In the genomic region with DNA sequence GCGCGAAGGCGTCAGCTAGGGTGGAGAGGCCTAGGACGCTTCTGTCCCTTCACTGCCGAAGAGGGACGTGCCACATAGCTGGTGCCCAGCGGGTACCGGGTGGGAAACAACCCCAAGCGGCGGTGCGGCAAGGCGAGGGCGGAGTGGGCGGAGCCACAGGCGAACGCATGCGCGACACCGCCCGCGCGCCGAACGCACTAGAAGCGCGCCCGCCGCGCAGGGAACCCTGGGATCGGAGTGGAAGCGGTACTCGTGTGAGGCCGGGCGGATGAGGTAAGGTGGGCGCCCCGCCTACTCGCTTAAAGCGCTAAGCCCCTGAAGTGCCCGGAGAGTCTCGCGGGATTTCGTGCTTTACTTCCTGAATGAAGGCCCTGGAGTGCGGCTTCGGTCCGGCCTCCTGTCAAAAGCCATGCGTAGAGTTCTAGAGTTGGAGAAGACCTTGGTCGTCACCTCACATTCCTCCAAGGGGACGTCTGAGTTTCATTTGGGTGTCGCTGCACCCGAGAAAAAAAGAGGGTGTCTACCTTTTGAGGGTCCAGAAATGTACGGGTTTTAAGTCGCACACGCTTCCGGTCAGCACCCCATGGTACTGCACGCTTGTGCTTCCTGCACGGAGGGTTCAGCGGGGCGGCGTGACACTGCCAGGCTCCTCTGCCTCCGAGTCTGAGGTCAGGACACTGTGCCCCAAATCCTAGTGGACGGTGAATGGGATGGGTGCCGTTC, we compare ENCODE assay signal across 8 mouse cellular contexts. TPM values are rescaled to one million over a fixed set of nuclear protein-coding genes. Genes with fewer than 3 reads are reported as not detected.
DNase-seq lines count a peak whose midpoint lies in the region; ATAC-seq and TF ChIP-seq lines count a peak whose summit lies in the region.

A gene (minus strand): TSS at position 151 of the 723 bp plus-strand sequence.
A gene (minus strand): TSS at position 227 of the 723 bp plus-strand sequence.

- H3K4me3 ChIP-seq in C2C12 (ENCODE audit: insufficient read depth, poor library complexity, severe bottlenecking), result peak within 1 kb of the TSS; percentile 86
- peak within 1 kb of the TSS; percentile 100 for H3K4me3 ChIP-seq in erythroblast, embryonic 14.5 days (replicated peaks)
- H3K4me3 ChIP-seq in heart, embryonic 11.5 days (ENCODE audit: low read depth, low read length), result peak within 1 kb of the TSS; percentile 89
- H3K4me3 ChIP-seq in kidney, embryonic 16.5 days (ENCODE audit: low read length), result peak within 1 kb of the TSS; percentile 82
- peak within 1 kb of the TSS; percentile 97 for H3K4me3 ChIP-seq in liver, adult 2 months (ENCODE audit: insufficient read depth, low read depth, low read length)
- H3K4me3 ChIP-seq in myocyte, result peak within 1 kb of the TSS; percentile 91

- no peaks in the 10 kb centered on the region for H3K9me3 ChIP-seq in erythroblast, embryonic 14.5 days (ENCODE audit: control insufficient read depth, low read length)
- no peaks in the 10 kb centered on the region for H3K9me3 ChIP-seq in heart, embryonic 11.5 days (replicated peaks; ENCODE audit: control insufficient read depth, low read length)
- H3K9me3 ChIP-seq in kidney, embryonic 16.5 days (ENCODE audit: low read length), result no peaks in the 10 kb centered on the region

- H3K79me3 ChIP-seq in C2C12 (ENCODE audit: low read depth), result peaks cover 38% of the 10 kb centered on the region

- H3K4me1 ChIP-seq in erythroblast, embryonic 14.5 days (ENCODE audit: control insufficient read depth), result peaks cover 53% of the 10 kb centered on the region
- H3K4me1 ChIP-seq in heart, embryonic 11.5 days (ENCODE audit: control insufficient read depth, insufficient read depth, low read length), result peaks cover 9% of the 10 kb centered on the region
- peaks cover 19% of the 10 kb centered on the region for H3K4me1 ChIP-seq in kidney, embryonic 16.5 days (ENCODE audit: insufficient read depth, low read length)
- H3K4me1 ChIP-seq in liver, adult 2 months (ENCODE audit: control insufficient read depth, insufficient read depth, low read length), result peaks cover 8% of the 10 kb centered on the region

- under 1% methylated on average over 62 of the region's 62 CpGs for WGBS in heart, embryonic 11.5 days (ENCODE audit: insufficient replicate concordance)
- WGBS in kidney, embryonic 16.5 days, result under 1% methylated on average over 62 of the region's 62 CpGs
- under 1% methylated on average over 62 of the region's 62 CpGs for WGBS in liver, adult 2 months

- H3K36me3 ChIP-seq in C2C12 (ENCODE audit: control insufficient read depth, insufficient read depth), result peaks cover 12% of the 10 kb centered on the region
- peaks cover 20% of the 10 kb centered on the region for H3K36me3 ChIP-seq in erythroblast, embryonic 14.5 days (ENCODE audit: control insufficient read depth)
- no peaks in the 10 kb centered on the region for H3K36me3 ChIP-seq in heart, embryonic 11.5 days (ENCODE audit: control insufficient read depth, insufficient read depth, low read length)
- H3K36me3 ChIP-seq in kidney, embryonic 16.5 days (ENCODE audit: insufficient read depth, low read length), result no peaks in the 10 kb centered on the region
- no peaks in the 10 kb centered on the region for H3K36me3 ChIP-seq in liver, adult 2 months (ENCODE audit: control insufficient read depth, insufficient read depth, low read length)
- no peaks in the 10 kb centered on the region for H3K36me3 ChIP-seq in myocyte (ENCODE audit: control insufficient read depth, insufficient read depth)
- no peaks in the 10 kb centered on the region for H3K36me3 ChIP-seq in splenic B cell, adult 2 months (ENCODE audit: control insufficient read depth, insufficient read depth, low read length, poor library complexity, severe bottlenecking)

- peak; percentile 74 for TF ChIP-seq POLR2A in brain, embryonic 14.5 days (IDR thresholded peaks at IDR 0.05; ENCODE audit: borderline replicate concordance, extremely low read depth, insufficient read depth, insufficient read length, poor library complexity, severe bottlenecking)
- TF ChIP-seq POLR2A in liver, adult 2 months (IDR thresholded peaks at IDR 0.05; ENCODE audit: extremely low read depth, insufficient read depth, low read length), result peak; percentile 62
- TF ChIP-seq POLR2A in myocyte (IDR thresholded peaks at IDR 0.05; ENCODE audit: insufficient read length, low read depth), result peak; percentile 94

- H3K4me2 ChIP-seq in heart, embryonic 11.5 days, result peak within 1 kb of the TSS; percentile 85
- H3K4me2 ChIP-seq in kidney, embryonic 16.5 days (replicated peaks; ENCODE audit: low read depth, low read length), result peak within 1 kb of the TSS; percentile 85
- peak within 1 kb of the TSS; percentile 93 for H3K4me2 ChIP-seq in myocyte (ENCODE audit: low read depth)

- peak within 1 kb of the TSS; percentile 96 for H3ac ChIP-seq in C2C12 (ENCODE audit: control insufficient read depth, insufficient read length, low read depth)
- peak within 1 kb of the TSS; percentile 82 for H3ac ChIP-seq in myocyte (ENCODE audit: control insufficient read depth, insufficient read length)

- H3K27me3 ChIP-seq in C2C12 (ENCODE audit: control insufficient read depth, insufficient read depth, insufficient read length) (no peaks in the 10 kb centered on the region), myocyte (ENCODE audit: control insufficient read depth, insufficient read depth, insufficient read length) (no peaks in the 10 kb centered on the region)
- H3K27me3 ChIP-seq in erythroblast, embryonic 14.5 days (ENCODE audit: control insufficient read depth), result no peaks in the 10 kb centered on the region
- H3K27me3 ChIP-seq in heart, embryonic 11.5 days (ENCODE audit: control insufficient read depth, insufficient read depth, low read length), result no peaks in the 10 kb centered on the region
- H3K27me3 ChIP-seq in kidney, embryonic 16.5 days (ENCODE audit: insufficient read depth, low read length), result no peaks in the 10 kb centered on the region
- no peaks in the 10 kb centered on the region for H3K27me3 ChIP-seq in liver, adult 2 months (ENCODE audit: control insufficient read depth, insufficient read depth, low read length)
- no peaks in the 10 kb centered on the region for H3K27me3 ChIP-seq in splenic B cell, adult 2 months (ENCODE audit: control insufficient read depth, insufficient read depth, low read length, poor library complexity, severe bottlenecking)

- ATAC-seq in heart, embryonic 11.5 days (replicated peaks; ENCODE audit: insufficient number of reproducible peaks, low FRiP score, low TSS enrichment), result peak; percentile 100
- peak; percentile 100 for ATAC-seq in kidney, embryonic 16.5 days (ENCODE audit: low FRiP score, low TSS enrichment)

- peak within 1 kb of the TSS; percentile 97 for H3K9ac ChIP-seq in heart, embryonic 11.5 days (ENCODE audit: low read depth, low read length)
- H3K9ac ChIP-seq in kidney, embryonic 16.5 days (replicated peaks; ENCODE audit: low read length), result peak within 1 kb of the TSS; percentile 93
- H3K9ac ChIP-seq in liver, adult 2 months (ENCODE audit: low read depth, low read length), result peak within 1 kb of the TSS; percentile 98

- H3K79me2 ChIP-seq in C2C12 (ENCODE audit: control insufficient read depth, insufficient read depth) (peaks cover 47% of the 10 kb centered on the region), myocyte (ENCODE audit: control insufficient read depth, insufficient read depth) (peaks cover 44% of the 10 kb centered on the region)
- H3K79me2 ChIP-seq in liver, adult 2 months (ENCODE audit: control insufficient read depth, insufficient read depth, low read length), result peaks cover 13% of the 10 kb centered on the region; the same call in 1 of the 2 replicates

- peak; percentile 100 for DNase-seq in brain, embryonic 14.5 days (ENCODE audit: low read depth)
- DNase-seq in liver, adult 2 months (ENCODE audit: extremely low read depth, low read depth, low spot score), result peak; percentile 97
- DNase-seq in splenic B cell, adult 2 months (ENCODE audit: low read depth, low spot score), result peak; percentile 99

- TF ChIP-seq CTCF in C2C12 (IDR thresholded peaks at IDR 0.05; ENCODE audit: control insufficient read depth, insufficient read depth, insufficient read length), result no peak
- TF ChIP-seq CTCF in brain, embryonic 14.5 days (IDR thresholded peaks at IDR 0.05; ENCODE audit: borderline replicate concordance, extremely low read depth, insufficient read depth, insufficient read length), result no peak
- no peak for TF ChIP-seq CTCF in liver, adult 2 months (IDR thresholded peaks at IDR 0.05; ENCODE audit: low read depth, low read length)

- peak within 1 kb of the TSS; percentile 78 for H3K27ac ChIP-seq in heart, embryonic 11.5 days (ENCODE audit: low read depth, low read length)
- H3K27ac ChIP-seq in kidney, embryonic 16.5 days (ENCODE audit: low read length), result peak within 1 kb of the TSS; percentile 94
- peak within 1 kb of the TSS; percentile 72 for H3K27ac ChIP-seq in liver, adult 2 months (replicated peaks; ENCODE audit: insufficient read depth, low read depth, low read length)

TF ChIP-seq in C2C12, 6 proteins besides CTCF, POLR2A, EP300 and RAD21:
- TF ChIP-seq FOSL1 (IDR thresholded peaks at IDR 0.05; ENCODE audit: insufficient read depth, low read length, poor library complexity, severe bottlenecking) (no peak), MAX (IDR thresholded peaks at IDR 0.05) (peak; percentile 77)

TF ChIP-seq in myocyte, 11 proteins besides CTCF, POLR2A, EP300 and RAD21 (continues in another document):
- TF ChIP-seq USF1 (IDR thresholded peaks at IDR 0.05; ENCODE audit: low read depth) (no peak), MYOD1 (IDR thresholded peaks at IDR 0.05; ENCODE audit: control insufficient read depth in 1 of 3, insufficient read length in 2 of 3, low read depth in 2 of 3) (peak in 1 of 3 experiments; percentile 53), MYOG (IDR thresholded peaks at IDR 0.05; ENCODE audit: control insufficient read depth in 1 of 3, insufficient read depth in 1 of 3, insufficient read length in 2 of 3, low read depth in 2 of 3) (peak in 1 of 3 experiments; percentile 18)

RNA-seq across cellular contexts. Expression of the first gene that starts in this region (rescaled TPM):
- polyA plus RNA-seq in C2C12 (2012; fragmentation: generic; extraction: Trizol) (not detected), myocyte (2012; fragmentation: generic; extraction: Trizol) (not detected)
- polyA plus RNA-seq in brain, embryonic 14.5 days (2012; rRNA removed), result not detected in 2 replicates
- not detected in 2 replicates for polyA plus RNA-seq in erythroblast, embryonic 14.5 days (2012)
- polyA plus RNA-seq in heart, embryonic 11.5 days (2014; fragmentation: Nextera tagmentation; extraction: Ambion mirVana), result 0.07 TPM in 1 of 2 replicates, not detected in the other
- polyA plus RNA-seq in kidney, embryonic 16.5 days (2015; fragmentation: Nextera tagmentation; extraction: Ambion mirVana), result not detected in 2 replicates
- not detected in 2 replicates for total RNA-seq in liver, adult 2 months (2014; rRNA removed)
- polyA plus RNA-seq in liver, adult 2 months (2012; rRNA removed), result not detected in 2 replicates

RNA-seq across cellular contexts. Expression of the second gene that starts in this region (rescaled TPM):
- polyA plus RNA-seq in C2C12 (2012; fragmentation: generic; extraction: Trizol), result 19.9 TPM
- 52.3 and 54.3 TPM in 2 replicates for polyA plus RNA-seq in brain, embryonic 14.5 days (2012; rRNA removed)
- polyA plus RNA-seq in erythroblast, embryonic 14.5 days (2012), result 0.37 and 0.49 TPM in 2 replicates
- polyA plus RNA-seq in heart, embryonic 11.5 days (2014; fragmentation: Nextera tagmentation; extraction: Ambion mirVana), result 50.6 and 55.3 TPM in 2 replicates
- polyA plus RNA-seq in kidney, embryonic 16.5 days (2015; fragmentation: Nextera tagmentation; extraction: Ambion mirVana), result 52.1 and 53.7 TPM in 2 replicates
- total RNA-seq in liver, adult 2 months (2014; rRNA removed), result 14.8 and 15.2 TPM in 2 replicates
- 5.4 and 6.4 TPM in 2 replicates for polyA plus RNA-seq in liver, adult 2 months (2012; rRNA removed)
- 14.6 TPM for polyA plus RNA-seq in myocyte (2012; fragmentation: generic; extraction: Trizol)

Comparison
In these comparisons a context has a peak if more than half of its experiments do, and no peak if none do; other contexts are left out.
1. Peak in every context shown above with its lines: DNase-seq, ATAC-seq, H3K4me3 ChIP-seq and H3K27ac ChIP-seq.